Mouse (Mus musculus) gastrocnemius, adult 2 months (tissue): ENCODE data around the gene Miga2. TPM values are rescaled to one million over a fixed set of nuclear protein-coding genes. Genes with fewer than 3 reads are reported as not detected.

Experiments used
- DNase-seq: peaks from one replicate; pipeline ENCODE4 v3.0.0; 2022
- H3K27ac ChIP-seq: fragments of 200-600 bp; 2 replicates; pipeline ENCODE4 v1.8.1; 2022; ENCODE audit warnings: mild to moderate bottlenecking
- H3K4me3 ChIP-seq: fragments of 200-600 bp; 2 replicates; pipeline ENCODE4 v1.8.1; 2022; ENCODE audit warnings: mild to moderate bottlenecking, moderate library complexity
- CTCF ChIP-seq: fragments of 200-600 bp; IDR thresholded peaks from 2 replicates; pipeline ENCODE4 v1.8.1; 2022; ENCODE audit warnings: antibody characterized with exemption, mild to moderate bottlenecking, moderate library complexity
- intact Hi-C: fragments of 180-260 bp; cut with DNase I; formaldehyde crosslinking; loops from one replicate; pipeline ENCODE4 v1.15.1; 2025
- total RNA-seq, 2 experiments: library from RNA; stranded (reverse); gene quantifications; 2 replicates each; pipeline ENCODE4 v1.2.3; 2021

Miga2 gene
- total RNA-seq, 2 experiments from 2014 or later, result 15.5 to 39.0 TPM

DNA sequence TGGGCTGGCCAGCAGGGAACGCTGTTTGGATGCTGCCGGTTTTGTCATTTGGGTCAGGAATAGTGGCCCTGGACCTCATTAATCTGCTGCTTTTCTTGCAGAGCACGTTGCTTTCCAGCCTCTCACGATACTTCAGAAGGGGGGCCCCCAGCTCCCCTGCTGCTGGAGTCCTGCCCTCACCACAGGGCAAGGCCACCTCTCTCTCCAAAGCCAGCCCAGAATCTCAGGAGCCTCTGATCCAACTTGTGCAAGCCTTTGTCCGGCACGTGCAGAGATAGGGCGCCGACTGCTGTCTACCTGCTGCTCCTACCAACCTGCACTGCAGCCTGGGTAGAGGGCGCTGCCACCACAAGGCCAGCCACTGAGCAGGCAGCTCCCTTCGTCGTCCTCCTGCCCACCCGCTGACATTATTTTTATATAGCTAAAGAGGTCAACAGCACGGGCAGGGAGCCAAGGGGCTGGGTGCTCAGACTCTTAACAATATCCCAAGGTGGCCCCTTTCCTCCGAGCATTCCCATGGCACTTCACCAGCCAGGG lies 20.4 kb upstream of the Miga2 start:
- no peak for TF ChIP-seq CTCF
- no peak for DNase-seq

GRCm38 (mm10) chr2:30345971-30346676 lies 17.9 kb upstream of the Miga2 start:
- Histone ChIP-seq H3K4me3 (no peak overlapping the region), H3K27ac (no peak overlapping the region)
- intact Hi-C loops, result no loop called here
- no peak for TF ChIP-seq CTCF
- no peak for DNase-seq

More for the DNA sequence above, 20.4 kb upstream of the Miga2 start:
- intact Hi-C loops, result no loop called here
- no peak overlapping the region for H3K4me3 ChIP-seq
- peak overlapping the region; percentile 16; the same call in 1 of the 2 replicates for H3K27ac ChIP-seq

- TF ChIP-seq CTCF, result no peak
- Histone ChIP-seq H3K27ac (no peak overlapping the region), H3K4me3 (no peak overlapping the region)
- no peak for DNase-seq
- intact Hi-C loops, result no loop called here
Measured at GRCm38 (mm10) chr2:30349196-30349595, 14.8 kb upstream of the Miga2 start.

- Histone ChIP-seq H3K4me3 (no peak overlapping the region), H3K27ac (no peak overlapping the region)
- intact Hi-C loops, result no loop called here
- TF ChIP-seq CTCF, result peak; percentile 33
- no peak for DNase-seq
Measured at GRCm38 (mm10) chr2:30351149-30351548, 12.9 kb upstream of the Miga2 start.

DNA sequence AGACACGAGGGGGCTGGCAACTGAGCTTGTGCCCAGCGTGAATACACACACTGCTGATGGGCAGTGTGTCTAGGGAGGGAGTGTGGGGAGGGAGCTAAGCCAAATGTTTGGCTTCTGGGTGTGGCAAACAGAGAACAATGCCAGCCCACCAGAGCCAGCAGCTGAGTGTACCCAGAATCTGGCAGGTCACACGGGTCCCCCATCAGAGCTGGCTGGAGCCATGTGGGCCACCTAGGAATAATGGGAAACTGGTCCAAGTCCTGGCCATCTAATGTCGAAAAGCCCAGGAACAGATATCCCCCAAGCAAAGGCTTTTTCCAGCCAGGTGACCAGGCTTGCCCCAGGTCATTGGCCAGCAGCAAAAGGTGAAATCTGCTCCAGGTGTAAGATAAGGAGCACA lies 8.2 kb upstream of the Miga2 start:
- Histone ChIP-seq H3K4me3 (no peak overlapping the region), H3K27ac (peak overlapping the region; percentile 84; the same call in 1 of the 2 replicates)
- DNase-seq, result no peak
- TF ChIP-seq CTCF, result no peak
- intact Hi-C loops, result loop anchor here (5.0 kb wide), 1 partner anchor 69 kb away; the partner anchor contains the start of genes Dolk and Nup188

DNA sequence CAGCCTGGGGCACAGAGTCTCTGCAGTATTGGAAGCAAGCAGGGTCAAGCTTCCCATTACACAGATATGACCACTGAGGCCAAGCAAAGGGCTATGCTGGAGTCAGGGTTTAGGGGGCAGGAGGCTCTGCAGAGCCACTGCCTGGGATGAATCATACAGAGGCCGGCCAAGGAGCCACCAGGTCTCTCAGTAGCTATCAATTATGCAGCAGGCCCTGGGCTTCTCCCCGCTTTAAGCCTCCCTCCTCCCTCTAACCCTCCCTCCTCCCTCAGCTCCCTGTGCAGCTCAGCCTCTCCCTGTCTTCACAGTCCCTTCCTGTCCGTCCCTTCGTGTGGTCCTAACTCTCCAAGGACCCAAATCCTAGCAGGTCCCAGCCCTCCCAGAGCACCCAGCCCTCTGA lies 7.8 kb upstream of the Miga2 start:
- intact Hi-C loops, result loop anchor here (5.0 kb wide), 1 partner anchor 69 kb away; the partner anchor contains the start of genes Dolk and Nup188
- no peak for DNase-seq
- Histone ChIP-seq H3K27ac (peak overlapping the region; percentile 84; the same call in 1 of the 2 replicates), H3K4me3 (no peak overlapping the region)
- TF ChIP-seq CTCF, result no peak

DNA sequence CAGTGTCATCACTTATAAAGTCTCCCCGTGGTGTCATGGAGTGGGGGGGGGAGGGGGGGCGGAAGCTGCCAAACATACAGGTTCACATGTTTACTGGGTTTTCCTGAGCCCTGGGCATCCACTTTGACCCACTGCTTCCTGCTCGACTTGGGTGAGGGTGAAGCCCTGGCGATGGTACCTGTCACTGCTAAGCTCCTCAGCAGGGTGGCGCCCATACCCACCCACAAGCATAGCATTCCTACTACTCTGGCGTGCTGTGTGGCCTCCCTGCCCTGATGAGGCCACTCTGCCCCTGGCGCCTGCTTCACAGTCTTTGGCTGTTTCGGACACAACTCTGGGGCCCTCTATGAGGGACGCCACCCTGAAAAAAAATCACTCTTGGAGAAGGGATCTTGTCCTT lies 7.1 kb upstream of the Miga2 start:
- DNase-seq, result no peak
- intact Hi-C loops, result loop anchor here (5.0 kb wide), 1 partner anchor 70 kb away; the partner anchor contains the start of genes Dolk and Nup188
- no peak overlapping the region for H3K4me3 ChIP-seq
- H3K27ac ChIP-seq, result peak overlapping the region; percentile 84
- no peak for TF ChIP-seq CTCF

GRCm38 (mm10) chr2:30357552-30358510 lies 6.2 kb upstream of the Miga2 start:
- TF ChIP-seq CTCF, result no peak
- Histone ChIP-seq H3K27ac (peak overlapping the region; percentile 84), H3K4me3 (peak overlapping the region; percentile 96)
- intact Hi-C loops, result loop anchor here (5.0 kb wide), 1 partner anchor 71 kb away; the partner anchor contains the start of genes Dolk and Nup188
- DNase-seq, result peak; percentile 47

- H3K27ac ChIP-seq, result peak within 1 kb of the TSS; percentile 84
- intact Hi-C loops, result loop anchor here (5.0 kb wide), 1 partner anchor 72 kb away; the partner anchor contains the start of genes Dolk and Nup188
- DNase-seq, result peak; percentile 95
- H3K4me3 ChIP-seq, result peak within 1 kb of the TSS; percentile 96
- peak; percentile 57 for TF ChIP-seq CTCF
Measured at GRCm38 (mm10) chr2:30358533-30359531, 5.2 kb upstream of the Miga2 start, which contains the start of gene Sh3glb2. TSS of gene Sh3glb2 (minus strand) at chr2:30359337.

DNA sequence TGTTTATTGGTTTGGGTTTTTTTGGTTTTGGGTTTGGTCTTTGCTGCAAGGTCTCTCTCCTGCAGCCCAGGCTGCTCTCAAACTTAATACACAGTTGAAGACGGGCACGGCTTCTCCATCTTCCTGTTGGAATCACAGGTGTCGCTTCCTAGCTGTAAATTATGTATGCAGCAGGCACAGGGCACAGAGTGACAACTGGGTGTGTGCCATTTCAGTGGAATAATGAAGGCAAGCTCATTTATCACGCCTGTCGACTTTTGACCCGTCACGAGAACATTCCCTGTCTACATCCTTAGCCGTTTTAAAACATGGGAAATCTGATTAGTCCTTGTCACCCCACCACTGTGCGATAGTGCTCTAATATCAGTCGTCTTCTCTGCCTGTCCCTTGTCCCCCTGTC lies 3.4 kb upstream of the Miga2 start:
- no peak overlapping the region for H3K27ac ChIP-seq
- H3K4me3 ChIP-seq, result no peak overlapping the region
- intact Hi-C loops, result no loop called here
- DNase-seq, result no peak
- TF ChIP-seq CTCF, result no peak

GRCm38 (mm10) chr2:30362865-30363264 lies 1.2 kb upstream of the Miga2 start:
- intact Hi-C loops, result no loop called here
- TF ChIP-seq CTCF, result peak; percentile 43; the same call in 1 of the 2 replicates
- no peak overlapping the region for H3K4me3 ChIP-seq
- no peak for DNase-seq
- H3K27ac ChIP-seq, result no peak overlapping the region
